Mouse (Mus musculus): Measurements from ENCODE around the gene Hsd17b2. TPM values are rescaled to one million over a fixed set of nuclear protein-coding genes. Genes with fewer than 3 reads are reported as not detected.

The Hsd17b2 gene
- polyA plus RNA-seq, 1 experiment from 2014 or later = 5.0 TPM

GRCm38 (mm10) chr8:117701246-117701645 lies 458 bp upstream of the Hsd17b2 start:
- Histone ChIP-seq H3K4me2 (replicated peaks; ENCODE audit: low read depth, low read length) (no peak overlapping the region), H3K27ac (ENCODE audit: low read length) (no peak overlapping the region), H3K36me3 (ENCODE audit: insufficient read depth, low read length) (no peaks in the 10 kb centered on the region), H3K4me1 (ENCODE audit: insufficient read depth, low read length) (0 out of 2 replicates have a peak, but pooled peaks cover 4% of the 10 kb centered on the region), H3K4me3 (ENCODE audit: low read length) (no peak overlapping the region), H3K9me3 (ENCODE audit: low read length) (no peaks in the 10 kb centered on the region), H3K27me3 (ENCODE audit: insufficient read depth, low read length) (no peaks in the 10 kb centered on the region), H3K9ac (replicated peaks; ENCODE audit: low read length) (no peak overlapping the region)
- 86% methylated on average over 8 of the region's 8 CpGs for WGBS
- ATAC-seq (ENCODE audit: low FRiP score, low TSS enrichment) = 0 out of 2 replicates have a peak, but pooled peaks have one; percentile 13

- Histone ChIP-seq H3K4me3 (ENCODE audit: low read length) (no peak overlapping the region), H3K36me3 (ENCODE audit: insufficient read depth, low read length) (no peaks in the 10 kb centered on the region), H3K4me2 (replicated peaks; ENCODE audit: low read depth, low read length) (no peak overlapping the region), H3K4me1 (ENCODE audit: insufficient read depth, low read length) (0 out of 2 replicates have a peak, but pooled peaks cover 4% of the 10 kb centered on the region), H3K27ac (ENCODE audit: low read length) (peak overlapping the region; percentile 24; the same call in 1 of the 2 replicates), H3K9me3 (ENCODE audit: low read length) (no peaks in the 10 kb centered on the region), H3K27me3 (ENCODE audit: insufficient read depth, low read length) (no peaks in the 10 kb centered on the region), H3K9ac (replicated peaks; ENCODE audit: low read length) (no peak overlapping the region)
- WGBS = 34% methylated on average over 10 of the region's 10 CpGs
- ATAC-seq (ENCODE audit: low FRiP score, low TSS enrichment) = no peak
These were observed 997 bp downstream of the Hsd17b2 start for GRCm38 (mm10) chr8:117702701-117703100.

GRCm38 (mm10) chr8:117706141-117706540 lies 4.4 kb downstream of the Hsd17b2 start:
- Histone ChIP-seq H3K4me1 (ENCODE audit: insufficient read depth, low read length) (0 out of 2 replicates have a peak, but pooled peaks cover 4% of the 10 kb centered on the region), H3K9me3 (ENCODE audit: low read length) (no peaks in the 10 kb centered on the region), H3K9ac (replicated peaks; ENCODE audit: low read length) (no peak overlapping the region), H3K4me2 (replicated peaks; ENCODE audit: low read depth, low read length) (no peak overlapping the region), H3K4me3 (ENCODE audit: low read length) (no peak overlapping the region), H3K27me3 (ENCODE audit: insufficient read depth, low read length) (no peaks in the 10 kb centered on the region), H3K36me3 (ENCODE audit: insufficient read depth, low read length) (no peaks in the 10 kb centered on the region), H3K27ac (ENCODE audit: low read length) (no peak overlapping the region)
- WGBS = 85% methylated on average over 4 of the region's 4 CpGs
- no peak for ATAC-seq (ENCODE audit: low FRiP score, low TSS enrichment)

GRCm38 (mm10) chr8:117712226-117712625 lies 10.5 kb downstream of the Hsd17b2 start:
- H3K9ac ChIP-seq (replicated peaks; ENCODE audit: low read length) = no peak overlapping the region
- no peaks in the 10 kb centered on the region for H3K36me3 ChIP-seq (ENCODE audit: insufficient read depth, low read length)
- no peak overlapping the region for H3K4me3 ChIP-seq (ENCODE audit: low read length)
- no peak for ATAC-seq (ENCODE audit: low FRiP score, low TSS enrichment)
- H3K4me1 ChIP-seq (ENCODE audit: insufficient read depth, low read length) = no peaks in the 10 kb centered on the region
- H3K4me2 ChIP-seq (replicated peaks; ENCODE audit: low read depth, low read length) = no peak overlapping the region
- WGBS = 50% methylated on average over 5 of the region's 5 CpGs
- H3K27me3 ChIP-seq (ENCODE audit: insufficient read depth, low read length) = no peaks in the 10 kb centered on the region
- H3K27ac ChIP-seq (ENCODE audit: low read length) = no peak overlapping the region
- no peaks in the 10 kb centered on the region for H3K9me3 ChIP-seq (ENCODE audit: low read length)

GRCm38 (mm10) chr8:117714604-117715003 lies 12.9 kb downstream of the Hsd17b2 start:
- H3K9me3 ChIP-seq (ENCODE audit: low read length) = no peaks in the 10 kb centered on the region
- H3K4me3 ChIP-seq (ENCODE audit: low read length) = no peak overlapping the region
- H3K36me3 ChIP-seq (ENCODE audit: insufficient read depth, low read length) = no peaks in the 10 kb centered on the region
- no peak for ATAC-seq (ENCODE audit: low FRiP score, low TSS enrichment)
- 92% methylated on average over 5 of the region's 5 CpGs for WGBS
- H3K4me2 ChIP-seq (replicated peaks; ENCODE audit: low read depth, low read length) = no peak overlapping the region
- H3K27me3 ChIP-seq (ENCODE audit: insufficient read depth, low read length) = no peaks in the 10 kb centered on the region
- H3K27ac ChIP-seq (ENCODE audit: low read length) = no peak overlapping the region
- no peak overlapping the region for H3K9ac ChIP-seq (replicated peaks; ENCODE audit: low read length)
- H3K4me1 ChIP-seq (ENCODE audit: insufficient read depth, low read length) = no peaks in the 10 kb centered on the region

GRCm38 (mm10) chr8:117715896-117716295 lies 14.2 kb downstream of the Hsd17b2 start:
- H3K27me3 ChIP-seq (ENCODE audit: insufficient read depth, low read length) = no peaks in the 10 kb centered on the region
- 74% methylated on average over 5 of the region's 5 CpGs for WGBS
- H3K9ac ChIP-seq (replicated peaks; ENCODE audit: low read length) = no peak overlapping the region
- H3K9me3 ChIP-seq (ENCODE audit: low read length) = no peaks in the 10 kb centered on the region
- no peaks in the 10 kb centered on the region for H3K4me1 ChIP-seq (ENCODE audit: insufficient read depth, low read length)
- H3K27ac ChIP-seq (ENCODE audit: low read length) = no peak overlapping the region
- no peak for ATAC-seq (ENCODE audit: low FRiP score, low TSS enrichment)
- H3K36me3 ChIP-seq (ENCODE audit: insufficient read depth, low read length) = no peaks in the 10 kb centered on the region
- H3K4me3 ChIP-seq (ENCODE audit: low read length) = no peak overlapping the region
- no peak overlapping the region for H3K4me2 ChIP-seq (replicated peaks; ENCODE audit: low read depth, low read length)

GRCm38 (mm10) chr8:117718152-117718860 lies 16.6 kb downstream of the Hsd17b2 start:
- H3K9ac ChIP-seq (replicated peaks; ENCODE audit: low read length) = no peak overlapping the region
- H3K27me3 ChIP-seq (ENCODE audit: insufficient read depth, low read length) = no peaks in the 10 kb centered on the region
- 74% methylated on average over 14 of the region's 14 CpGs for WGBS
- H3K4me1 ChIP-seq (ENCODE audit: insufficient read depth, low read length) = no peaks in the 10 kb centered on the region
- ATAC-seq (ENCODE audit: low FRiP score, low TSS enrichment) = peak; percentile 80; the same call in 1 of the 2 replicates
- no peak overlapping the region for H3K27ac ChIP-seq (ENCODE audit: low read length)
- no peaks in the 10 kb centered on the region for H3K36me3 ChIP-seq (ENCODE audit: insufficient read depth, low read length)
- H3K9me3 ChIP-seq (ENCODE audit: low read length) = no peaks in the 10 kb centered on the region
- H3K4me3 ChIP-seq (ENCODE audit: low read length) = no peak overlapping the region
- no peak overlapping the region for H3K4me2 ChIP-seq (replicated peaks; ENCODE audit: low read depth, low read length)

GRCm38 (mm10) chr8:117726467-117726866 lies 24.8 kb downstream of the Hsd17b2 start:
- WGBS = 67% methylated on average over 7 of the region's 7 CpGs
- H3K4me2 ChIP-seq (replicated peaks; ENCODE audit: low read depth, low read length) = no peak overlapping the region
- H3K9me3 ChIP-seq (ENCODE audit: low read length) = no peaks in the 10 kb centered on the region
- no peak overlapping the region for H3K27ac ChIP-seq (ENCODE audit: low read length)
- H3K4me1 ChIP-seq (ENCODE audit: insufficient read depth, low read length) = no peaks in the 10 kb centered on the region
- H3K27me3 ChIP-seq (ENCODE audit: insufficient read depth, low read length) = no peaks in the 10 kb centered on the region
- no peak for ATAC-seq (ENCODE audit: low FRiP score, low TSS enrichment)
- no peak overlapping the region for H3K9ac ChIP-seq (replicated peaks; ENCODE audit: low read length)
- H3K36me3 ChIP-seq (ENCODE audit: insufficient read depth, low read length) = no peaks in the 10 kb centered on the region
- H3K4me3 ChIP-seq (ENCODE audit: low read length) = no peak overlapping the region

GRCm38 (mm10) chr8:117727561-117727960 lies 25.9 kb downstream of the Hsd17b2 start:
- no peaks in the 10 kb centered on the region for H3K4me1 ChIP-seq (ENCODE audit: insufficient read depth, low read length)

GRCm38 (mm10) chr8:117728234-117728633 lies 26.5 kb downstream of the Hsd17b2 start:
- Histone ChIP-seq H3K27me3 (ENCODE audit: insufficient read depth, low read length) (no peaks in the 10 kb centered on the region), H3K36me3 (ENCODE audit: insufficient read depth, low read length) (no peaks in the 10 kb centered on the region), H3K9me3 (ENCODE audit: low read length) (no peaks in the 10 kb centered on the region), H3K4me3 (ENCODE audit: low read length) (no peak overlapping the region), H3K4me2 (replicated peaks; ENCODE audit: low read depth, low read length) (no peak overlapping the region), H3K27ac (ENCODE audit: low read length) (no peak overlapping the region), H3K9ac (replicated peaks; ENCODE audit: low read length) (no peak overlapping the region), H3K4me1 (ENCODE audit: insufficient read depth, low read length) (no peaks in the 10 kb centered on the region)
- no peak for ATAC-seq (ENCODE audit: low FRiP score, low TSS enrichment)
- 85% methylated on average over 4 of the region's 4 CpGs for whole genome bisulfite sequencing

More at GRCm38 (mm10) chr8:117727561-117727960, 25.9 kb downstream of the Hsd17b2 start:
- Histone ChIP-seq H3K9ac (replicated peaks; ENCODE audit: low read length) (no peak overlapping the region), H3K27me3 (ENCODE audit: insufficient read depth, low read length) (no peaks in the 10 kb centered on the region), H3K4me2 (replicated peaks; ENCODE audit: low read depth, low read length) (no peak overlapping the region), H3K9me3 (ENCODE audit: low read length) (no peaks in the 10 kb centered on the region), H3K36me3 (ENCODE audit: insufficient read depth, low read length) (no peaks in the 10 kb centered on the region), H3K27ac (ENCODE audit: low read length) (no peak overlapping the region), H3K4me3 (ENCODE audit: low read length) (no peak overlapping the region)
- 62% methylated on average over 5 of the region's 5 CpGs for WGBS
- no peak for ATAC-seq (ENCODE audit: low FRiP score, low TSS enrichment)
